Mouse (Mus musculus): Measurements from ENCODE around the gene Bpi. TPM values are rescaled to one million over a fixed set of nuclear protein-coding genes. Genes with fewer than 3 reads are reported as not detected.
A peak's percentile ranks its signal among the peaks of the same experiment; 100 is the strongest.

Gene Bpi
- polyA plus RNA-seq, 1 experiment from 2014 or later = not detected

GRCm38 (mm10) chr2:158284571-158284970 lies 26.7 kb downstream of the Bpi start:
- no peak overlapping the region for H3K27ac ChIP-seq (ENCODE audit: low read length)
- H3K9ac ChIP-seq (replicated peaks; ENCODE audit: low read depth, low read length) = no peak overlapping the region
- H3K4me1 ChIP-seq (ENCODE audit: control insufficient read depth, insufficient read depth, low read length) = no peaks in the 10 kb centered on the region
- no peaks in the 10 kb centered on the region for H3K36me3 ChIP-seq (ENCODE audit: control insufficient read depth, insufficient read depth, low read length)
- ATAC-seq (ENCODE audit: insufficient number of reproducible peaks, insufficient read depth, low FRiP score, low read depth) = no peak
- no peaks in the 10 kb centered on the region for H3K9me3 ChIP-seq (ENCODE audit: control insufficient read depth, low read depth, low read length)
- WGBS = 17% methylated on average over 11 of the region's 11 CpGs
- no peaks in the 10 kb centered on the region for H3K27me3 ChIP-seq (ENCODE audit: control insufficient read depth, insufficient read depth, low read length)
- H3K4me2 ChIP-seq (replicated peaks; ENCODE audit: low read depth, low read length) = no peak overlapping the region
- no peak overlapping the region for H3K4me3 ChIP-seq (ENCODE audit: low read depth, low read length)

GRCm38 (mm10) chr2:158285655-158286054 lies 27.8 kb downstream of the Bpi start:
- H3K4me3 ChIP-seq (ENCODE audit: low read depth, low read length) = no peak overlapping the region
- no peaks in the 10 kb centered on the region for H3K4me1 ChIP-seq (ENCODE audit: control insufficient read depth, insufficient read depth, low read length)
- ATAC-seq (ENCODE audit: insufficient number of reproducible peaks, insufficient read depth, low FRiP score, low read depth) = no peak
- no peaks in the 10 kb centered on the region for H3K9me3 ChIP-seq (ENCODE audit: control insufficient read depth, low read depth, low read length)
- no peak overlapping the region for H3K4me2 ChIP-seq (replicated peaks; ENCODE audit: low read depth, low read length)
- WGBS = 67% methylated on average over 6 of the region's 6 CpGs
- H3K27ac ChIP-seq (ENCODE audit: low read length) = no peak overlapping the region
- H3K9ac ChIP-seq (replicated peaks; ENCODE audit: low read depth, low read length) = no peak overlapping the region
- H3K36me3 ChIP-seq (ENCODE audit: control insufficient read depth, insufficient read depth, low read length) = no peaks in the 10 kb centered on the region
- no peaks in the 10 kb centered on the region for H3K27me3 ChIP-seq (ENCODE audit: control insufficient read depth, insufficient read depth, low read length)

- no peaks in the 10 kb centered on the region for H3K36me3 ChIP-seq (ENCODE audit: control insufficient read depth, insufficient read depth, low read length)
- WGBS = 60% methylated on average over 9 of the region's 9 CpGs
- H3K27ac ChIP-seq (ENCODE audit: low read length) = no peak overlapping the region
- no peaks in the 10 kb centered on the region for H3K4me1 ChIP-seq (ENCODE audit: control insufficient read depth, insufficient read depth, low read length)
- H3K4me2 ChIP-seq (replicated peaks; ENCODE audit: low read depth, low read length) = no peak overlapping the region
- H3K9ac ChIP-seq (replicated peaks; ENCODE audit: low read depth, low read length) = no peak overlapping the region
- H3K9me3 ChIP-seq (ENCODE audit: control insufficient read depth, low read depth, low read length) = no peaks in the 10 kb centered on the region
- no peak overlapping the region for H3K4me3 ChIP-seq (ENCODE audit: low read depth, low read length)
- ATAC-seq (ENCODE audit: insufficient number of reproducible peaks, insufficient read depth, low FRiP score, low read depth) = no peak
- no peaks in the 10 kb centered on the region for H3K27me3 ChIP-seq (ENCODE audit: control insufficient read depth, insufficient read depth, low read length)
Measured at GRCm38 (mm10) chr2:158295700-158296099, 37.8 kb downstream of the Bpi start.

GRCm38 (mm10) chr2:158299203-158299602 lies 41.3 kb downstream of the Bpi start:
- no peak overlapping the region for H3K4me3 ChIP-seq (ENCODE audit: low read depth, low read length)
- ATAC-seq (ENCODE audit: insufficient number of reproducible peaks, insufficient read depth, low FRiP score, low read depth) = no peak
- no peak overlapping the region for H3K4me2 ChIP-seq (replicated peaks; ENCODE audit: low read depth, low read length)
- no peaks in the 10 kb centered on the region for H3K4me1 ChIP-seq (ENCODE audit: control insufficient read depth, insufficient read depth, low read length)
- no peak overlapping the region for H3K9ac ChIP-seq (replicated peaks; ENCODE audit: low read depth, low read length)
- 85% methylated on average over 3 of the region's 3 CpGs for WGBS
- H3K36me3 ChIP-seq (ENCODE audit: control insufficient read depth, insufficient read depth, low read length) = no peaks in the 10 kb centered on the region
- no peaks in the 10 kb centered on the region for H3K9me3 ChIP-seq (ENCODE audit: control insufficient read depth, low read depth, low read length)
- H3K27me3 ChIP-seq (ENCODE audit: control insufficient read depth, insufficient read depth, low read length) = no peaks in the 10 kb centered on the region
- H3K27ac ChIP-seq (ENCODE audit: low read length) = no peak overlapping the region

GRCm38 (mm10) chr2:158299731-158300130 lies 41.8 kb downstream of the Bpi start:
- no peak for ATAC-seq (ENCODE audit: insufficient number of reproducible peaks, insufficient read depth, low FRiP score, low read depth)
- H3K9ac ChIP-seq (replicated peaks; ENCODE audit: low read depth, low read length) = no peak overlapping the region
- H3K4me2 ChIP-seq (replicated peaks; ENCODE audit: low read depth, low read length) = no peak overlapping the region
- no peaks in the 10 kb centered on the region for H3K4me1 ChIP-seq (ENCODE audit: control insufficient read depth, insufficient read depth, low read length)
- no peak overlapping the region for H3K4me3 ChIP-seq (ENCODE audit: low read depth, low read length)
- 87% methylated on average over 4 of the region's 4 CpGs for WGBS
- no peaks in the 10 kb centered on the region for H3K9me3 ChIP-seq (ENCODE audit: control insufficient read depth, low read depth, low read length)
- H3K27me3 ChIP-seq (ENCODE audit: control insufficient read depth, insufficient read depth, low read length) = no peaks in the 10 kb centered on the region
- H3K27ac ChIP-seq (ENCODE audit: low read length) = no peak overlapping the region
- no peaks in the 10 kb centered on the region for H3K36me3 ChIP-seq (ENCODE audit: control insufficient read depth, insufficient read depth, low read length)

GRCm38 (mm10) chr2:158302807-158303206 lies 44.9 kb downstream of the Bpi start:
- Histone ChIP-seq H3K27ac (ENCODE audit: low read length) (no peak overlapping the region), H3K9ac (replicated peaks; ENCODE audit: low read depth, low read length) (no peak overlapping the region), H3K27me3 (ENCODE audit: control insufficient read depth, insufficient read depth, low read length) (no peaks in the 10 kb centered on the region), H3K36me3 (ENCODE audit: control insufficient read depth, insufficient read depth, low read length) (no peaks in the 10 kb centered on the region), H3K9me3 (ENCODE audit: control insufficient read depth, low read depth, low read length) (no peaks in the 10 kb centered on the region), H3K4me2 (replicated peaks; ENCODE audit: low read depth, low read length) (no peak overlapping the region), H3K4me1 (ENCODE audit: control insufficient read depth, insufficient read depth, low read length) (peaks cover 7% of the 10 kb centered on the region; the same call in 1 of the 2 replicates), H3K4me3 (ENCODE audit: low read depth, low read length) (no peak overlapping the region)
- no peak for ATAC-seq (ENCODE audit: insufficient number of reproducible peaks, insufficient read depth, low FRiP score, low read depth)
- 68% methylated on average over 3 of the region's 3 CpGs for WGBS

- WGBS = 21% methylated on average over 13 of the region's 13 CpGs
- no peak within 1 kb of the TSS for H3K9ac ChIP-seq (replicated peaks; ENCODE audit: low read depth, low read length)
- H3K4me2 ChIP-seq (replicated peaks; ENCODE audit: low read depth, low read length) = no peak within 1 kb of the TSS
- no peak within 1 kb of the TSS for H3K4me3 ChIP-seq (ENCODE audit: low read depth, low read length)
- ATAC-seq (ENCODE audit: insufficient number of reproducible peaks, insufficient read depth, low FRiP score, low read depth) = peak; percentile 80; the same call in 1 of the 2 replicates
- peaks cover 7% of the 10 kb centered on the region; the same call in 1 of the 2 replicates for H3K4me1 ChIP-seq (ENCODE audit: control insufficient read depth, insufficient read depth, low read length)
- H3K9me3 ChIP-seq (ENCODE audit: control insufficient read depth, low read depth, low read length) = no peaks in the 10 kb centered on the region
- H3K27me3 ChIP-seq (ENCODE audit: control insufficient read depth, insufficient read depth, low read length) = no peaks in the 10 kb centered on the region
- H3K36me3 ChIP-seq (ENCODE audit: control insufficient read depth, insufficient read depth, low read length) = no peaks in the 10 kb centered on the region
- H3K27ac ChIP-seq (ENCODE audit: low read length) = no peak within 1 kb of the TSS
Measured at GRCm38 (mm10) chr2:158305948-158306695, 48.2 kb downstream of the Bpi start, which contains the start of gene Lbp. Gene Lbp, plus strand, starts transcription at chr2:158306493.

- Histone ChIP-seq H3K4me3 (ENCODE audit: low read depth, low read length) (no peak overlapping the region), H3K27ac (ENCODE audit: low read length) (no peak overlapping the region), H3K9ac (replicated peaks; ENCODE audit: low read depth, low read length) (no peak overlapping the region), H3K9me3 (ENCODE audit: control insufficient read depth, low read depth, low read length) (no peaks in the 10 kb centered on the region), H3K4me2 (replicated peaks; ENCODE audit: low read depth, low read length) (no peak overlapping the region), H3K27me3 (ENCODE audit: control insufficient read depth, insufficient read depth, low read length) (no peaks in the 10 kb centered on the region), H3K36me3 (ENCODE audit: control insufficient read depth, insufficient read depth, low read length) (no peaks in the 10 kb centered on the region), H3K4me1 (ENCODE audit: control insufficient read depth, insufficient read depth, low read length) (peaks cover 7% of the 10 kb centered on the region; the same call in 1 of the 2 replicates)
- WGBS = 39% methylated on average over 6 of the region's 6 CpGs
- ATAC-seq (ENCODE audit: insufficient number of reproducible peaks, insufficient read depth, low FRiP score, low read depth) = no peak
Measured at GRCm38 (mm10) chr2:158306696-158307049, 48.8 kb downstream of the Bpi start.

GRCm38 (mm10) chr2:158308276-158308675 lies 50.4 kb downstream of the Bpi start:
- Histone ChIP-seq H3K4me1 (ENCODE audit: control insufficient read depth, insufficient read depth, low read length) (peaks cover 7% of the 10 kb centered on the region; the same call in 1 of the 2 replicates), H3K27me3 (ENCODE audit: control insufficient read depth, insufficient read depth, low read length) (no peaks in the 10 kb centered on the region), H3K9me3 (ENCODE audit: control insufficient read depth, low read depth, low read length) (no peaks in the 10 kb centered on the region), H3K27ac (ENCODE audit: low read length) (no peak overlapping the region), H3K4me2 (replicated peaks; ENCODE audit: low read depth, low read length) (no peak overlapping the region), H3K9ac (replicated peaks; ENCODE audit: low read depth, low read length) (no peak overlapping the region), H3K4me3 (ENCODE audit: low read depth, low read length) (no peak overlapping the region), H3K36me3 (ENCODE audit: control insufficient read depth, insufficient read depth, low read length) (no peaks in the 10 kb centered on the region)
- ATAC-seq (ENCODE audit: insufficient number of reproducible peaks, insufficient read depth, low FRiP score, low read depth) = no peak
- 43% methylated on average over 5 of the region's 5 CpGs for WGBS

All from stomach, embryonic 14.5 days (tissue).